Mouse (Mus musculus) embryo, embryonic 10.5 days (tissue): ENCODE measurements around the gene Eno3.
A peak's percentile ranks its signal among the peaks of the same experiment; 100 is the strongest.

Experiments used
- DNase-seq: peaks from one replicate; pipeline ENCODE4 v3.0.0-alpha.2; 2015; ENCODE audit warnings: low spot score

Gene Eno3

GRCm38 (mm10) chr11:70644564-70645103 is 12.4 kb upstream of the Eno3 start:
- no peak for DNase-seq

GRCm38 (mm10) chr11:70645461-70646258 is 11.3 kb upstream of the Eno3 start:
- no peak for DNase-seq

DNA sequence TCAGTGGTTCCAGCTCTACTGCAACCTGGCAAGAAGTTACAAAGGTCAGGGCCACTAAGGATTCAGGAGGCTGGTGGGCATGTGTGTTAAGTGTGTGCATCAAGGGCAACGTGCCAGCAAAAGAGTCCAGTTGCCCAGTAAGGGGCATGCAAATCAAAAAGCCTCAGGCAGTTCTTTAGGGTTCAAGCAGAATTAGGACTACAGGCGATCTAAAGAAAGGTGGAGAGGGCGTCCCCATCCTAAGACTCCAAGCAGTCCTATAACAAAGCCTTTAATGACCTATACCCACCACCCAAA is 10.8 kb upstream of the Eno3 start:
- peak; percentile 16 for DNase-seq

- DNase-seq = peak; percentile 100
Measured at GRCm38 (mm10) chr11:70646691-70647650, 10.0 kb upstream of the Eno3 start, which contains the start of the genes Rnf167 and Slc25a11. TSS of gene Rnf167 (plus strand) at chr11:70647235. TSS of gene Slc25a11 (minus strand) at chr11:70647479.

GRCm38 (mm10) chr11:70647716-70648420 is 9.1 kb upstream of the Eno3 start:
- no peak for DNase-seq

- DNase-seq = no peak
Measured at GRCm38 (mm10) chr11:70648512-70648911, 8.5 kb upstream of the Eno3 start.

GRCm38 (mm10) chr11:70649185-70649734 is 7.7 kb upstream of the Eno3 start:
- no peak for DNase-seq

DNA sequence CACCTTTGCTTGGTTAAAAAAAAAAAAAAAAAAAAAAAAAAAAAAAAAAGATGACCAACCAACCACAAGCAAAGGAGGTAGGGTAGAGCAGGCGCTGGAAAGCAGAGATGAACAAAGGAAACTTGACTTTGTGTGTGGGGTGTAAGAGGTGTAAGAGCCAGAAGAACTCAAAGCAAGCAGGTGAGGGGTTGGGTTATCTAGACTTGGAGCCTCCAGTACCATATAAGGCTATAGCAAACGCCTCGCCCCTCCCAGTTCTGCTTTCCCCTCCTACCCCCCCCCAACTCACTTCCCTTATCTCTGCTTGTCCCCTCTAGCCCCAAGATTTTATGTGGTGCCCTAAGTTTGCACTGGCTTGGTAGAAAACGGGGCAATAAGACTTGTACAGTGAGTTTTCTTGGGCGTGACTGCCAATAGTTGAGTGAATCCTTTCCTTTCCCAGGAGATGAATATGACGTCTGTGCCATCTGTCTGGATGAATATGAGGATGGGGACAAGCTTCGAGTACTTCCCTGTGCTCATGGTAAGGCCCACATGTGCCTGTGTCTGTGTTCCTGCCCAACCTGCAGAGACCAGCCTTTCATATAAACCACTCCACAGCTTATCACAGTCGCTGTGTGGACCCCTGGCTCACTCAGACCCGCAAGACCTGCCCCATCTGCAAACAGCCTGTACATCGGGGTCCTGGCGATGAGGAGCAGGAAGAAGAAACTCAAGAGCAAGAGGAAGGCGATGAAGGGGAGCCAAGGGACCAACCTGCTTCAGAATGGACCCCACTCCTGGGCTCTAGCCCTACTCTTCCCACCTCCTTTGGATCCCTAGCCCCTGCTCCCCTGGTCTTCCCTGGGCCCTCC is 6.5 kb upstream of the Eno3 start:
- DNase-seq = no peak

DNA sequence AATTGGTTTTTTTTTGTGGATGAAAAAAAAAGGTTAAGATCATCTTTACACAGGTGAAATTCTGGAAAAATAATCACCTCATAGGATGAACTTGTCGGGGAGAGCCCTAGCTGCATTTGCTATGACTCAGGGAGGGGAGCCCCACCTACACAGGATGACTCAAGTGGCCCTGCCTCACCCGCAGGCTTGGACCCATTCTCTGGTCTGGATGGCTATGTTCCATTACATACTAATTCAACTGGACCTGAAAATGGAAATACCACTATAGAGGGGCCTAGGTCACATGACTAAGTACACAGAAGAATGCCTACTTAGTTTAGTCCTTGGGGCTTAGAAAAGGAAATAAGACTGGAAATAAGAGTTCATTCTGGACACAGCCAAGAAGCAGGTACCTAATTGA is 5.6 kb upstream of the Eno3 start:
- DNase-seq = no peak

DNA sequence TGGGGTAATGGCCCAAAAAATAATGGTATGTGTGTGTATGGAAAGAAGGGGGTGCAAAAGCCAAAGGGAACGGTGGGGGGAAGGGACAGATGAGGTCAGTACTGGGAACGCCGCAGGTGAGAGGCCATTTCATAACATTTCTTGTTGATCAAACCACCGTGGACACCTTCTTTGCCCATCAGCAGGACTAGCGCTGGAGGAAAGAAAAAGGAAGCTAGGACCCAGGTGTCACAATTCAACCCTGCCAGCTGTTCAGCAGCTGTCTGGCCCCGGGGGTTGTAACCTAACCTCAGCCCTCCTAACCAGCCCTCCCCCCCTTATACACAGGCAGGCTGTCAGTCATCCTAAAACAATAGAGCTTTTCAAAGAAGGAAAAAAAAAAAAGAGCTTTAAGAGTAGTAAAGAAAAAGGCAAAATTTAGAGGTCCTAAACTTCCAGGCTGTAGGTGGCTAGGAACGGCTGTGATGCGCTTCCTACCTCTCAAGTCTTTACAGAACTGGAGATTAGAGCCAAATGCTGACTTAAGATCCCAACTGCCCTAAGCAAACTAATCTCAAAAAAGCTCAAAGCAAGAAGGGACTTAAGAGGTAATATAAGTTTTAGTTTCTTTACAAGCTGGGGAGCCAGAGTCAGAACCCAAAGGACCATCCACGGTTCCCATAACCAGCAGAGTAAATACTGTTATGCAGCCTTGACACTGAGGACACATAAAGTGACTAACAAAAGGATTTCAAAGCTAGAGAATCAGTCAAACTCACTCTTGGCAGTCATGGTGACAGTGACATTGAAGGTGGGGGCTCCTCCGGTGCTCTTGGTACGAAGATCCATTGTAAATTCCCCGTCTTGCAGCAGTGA is 4.7 kb upstream of the Eno3 start:
- DNase-seq = peak; percentile 53

DNA sequence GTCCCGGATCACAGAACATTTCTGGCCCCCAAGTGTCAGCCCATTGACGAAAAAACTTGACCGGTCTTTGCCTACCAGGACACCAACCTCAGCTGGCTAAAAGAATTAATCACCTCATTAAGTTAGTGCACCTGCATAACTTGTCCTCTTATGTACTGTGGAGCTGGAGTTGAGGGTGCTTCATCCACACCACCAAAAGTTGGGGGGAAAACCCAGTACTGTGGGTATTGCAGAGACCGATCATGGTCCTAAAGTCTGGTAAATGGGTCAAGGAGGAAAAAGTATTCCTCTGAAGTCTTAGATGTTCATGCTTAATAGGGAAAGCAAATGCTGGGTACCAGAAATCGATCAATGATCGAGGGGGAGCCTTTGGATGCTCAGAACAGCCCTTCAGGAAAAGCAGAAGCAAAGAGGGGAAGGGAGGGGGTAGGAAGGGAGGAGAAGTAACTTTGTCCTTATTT is 4.1 kb upstream of the Eno3 start:
- no peak for DNase-seq

GRCm38 (mm10) chr11:70653345-70654197 is 3.4 kb upstream of the Eno3 start:
- DNase-seq = peak; percentile 86

- peak; percentile 89 for DNase-seq
Measured at GRCm38 (mm10) chr11:70654198-70654922, 2.6 kb upstream of the Eno3 start, which contains the start of gene Pfn1. TSS of gene Pfn1 (minus strand) at chr11:70654644.

GRCm38 (mm10) chr11:70654923-70655570 is 2.0 kb upstream of the Eno3 start:
- DNase-seq = peak; percentile 89

DNA sequence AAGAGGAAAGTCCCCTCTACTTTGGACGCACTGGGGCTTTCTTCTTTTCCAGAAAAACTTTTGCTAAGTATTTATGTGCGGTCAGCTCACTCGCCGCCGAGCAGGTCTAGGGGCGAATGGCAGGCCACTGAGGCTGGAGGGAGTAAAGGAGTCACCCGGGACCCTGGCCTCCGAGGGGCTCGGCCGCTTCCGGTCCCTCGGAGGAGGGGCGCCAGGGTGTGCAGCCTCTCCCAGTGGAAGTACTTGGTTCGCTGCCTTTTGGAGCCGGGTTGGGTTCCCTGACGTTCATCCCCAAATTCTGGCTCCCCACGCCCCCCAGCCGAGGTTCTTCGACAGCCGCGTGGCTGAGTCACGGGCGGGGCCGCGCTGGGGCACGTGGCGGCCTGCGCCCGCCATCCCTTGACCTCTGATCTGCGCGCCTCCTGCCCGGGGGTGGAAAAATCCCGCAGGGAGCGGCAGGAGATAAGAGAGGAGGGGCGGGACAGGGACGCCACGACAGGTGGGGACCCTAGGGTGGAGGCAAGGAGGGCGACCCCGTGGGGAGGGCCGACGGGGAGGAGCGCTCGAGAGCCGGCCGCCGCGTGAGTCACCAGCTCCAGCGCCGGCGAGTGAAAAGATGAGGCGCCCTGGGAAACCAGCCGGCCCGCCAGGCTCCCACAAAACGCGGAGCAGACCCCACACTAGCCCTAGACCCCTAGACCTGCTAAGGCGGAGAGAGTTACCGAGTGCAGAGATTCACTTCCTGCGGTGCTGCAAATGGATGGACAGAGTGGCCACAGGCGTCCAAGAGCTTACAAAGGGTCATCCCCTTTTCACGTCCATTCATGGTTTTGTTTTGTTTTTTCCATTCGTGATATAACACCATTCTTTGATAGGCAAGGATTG is 1.2 kb upstream of the Eno3 start:
- DNase-seq = peak; percentile 78

DNA sequence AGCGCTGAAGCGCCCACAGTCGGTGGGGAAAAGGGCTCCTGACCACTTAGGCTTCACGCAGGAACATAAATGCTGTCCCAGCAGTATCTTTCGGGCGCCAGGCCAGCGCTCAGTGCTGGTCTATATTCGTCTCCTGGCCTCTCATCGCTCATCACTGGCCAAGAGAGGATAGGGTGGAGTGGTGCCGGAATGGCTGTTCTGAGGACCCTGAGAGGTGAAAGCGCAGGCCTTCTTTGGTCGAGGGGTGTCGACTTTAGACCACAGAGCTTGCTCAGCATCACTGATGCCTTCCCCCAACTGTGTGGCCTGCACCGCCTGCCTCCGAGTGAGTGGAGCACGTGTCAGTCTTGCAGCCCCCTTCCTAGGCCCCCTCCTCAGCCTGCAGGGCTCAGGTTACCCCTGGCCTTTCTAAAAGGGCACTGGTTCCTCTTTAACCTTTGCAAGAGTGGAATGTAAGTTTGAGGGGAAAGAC is 510 bp upstream of the Eno3 start:
- peak; percentile 84 for DNase-seq
